Comparison of ENCODE assay signal across 22 mouse cellular contexts in the genomic region with DNA sequence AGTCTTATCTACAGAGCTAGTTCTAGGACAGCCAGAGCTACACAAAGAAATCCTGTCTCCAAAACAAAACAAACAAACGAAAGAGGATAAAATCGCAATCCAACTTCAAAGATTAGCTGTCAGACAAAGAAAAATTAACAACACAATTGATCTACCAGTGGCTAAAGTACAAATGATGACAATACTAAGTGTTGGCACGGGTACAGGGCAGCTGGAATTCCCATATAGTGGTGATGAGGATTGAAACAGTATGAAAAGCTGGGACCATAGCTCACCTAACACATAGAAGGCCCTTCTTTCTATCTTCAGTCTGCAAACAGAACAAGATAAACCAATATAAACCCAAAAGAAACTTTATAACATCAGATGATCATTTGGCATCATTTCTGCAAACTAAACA. TPM values are rescaled to one million over a fixed set of nuclear protein-coding genes. Genes with fewer than 3 reads are reported as not detected.
DNase-seq lines count a peak whose midpoint lies in the region; ATAC-seq and TF ChIP-seq lines count a peak whose summit lies in the region.
"Had no signal": no experiment of that assay in that cellular context is flagged by ENCODE, and none has a peak within 500 bp of the region (broad histone marks: within the 10 kb centered on the region; RNA-seq: fewer than 3 reads in every experiment).

No protein-coding gene starts in this region.

- no peak for ATAC-seq in heart, embryonic 11.5 days (replicated peaks; ENCODE audit: insufficient number of reproducible peaks, low FRiP score, low TSS enrichment)
- ATAC-seq in midbrain, embryonic 11.5 days (ENCODE audit: low FRiP score): no peak
- ATAC-seq in midbrain, embryonic 15.5 days (replicated peaks): no peak
- ATAC-seq: CD4-positive, CD25-positive, alpha-beta regulatory T cell, adult 4 months; forebrain, embryonic 13.5 days; forebrain, embryonic 15.5 days; forebrain, postnatal 0 days had no signal

- no peak for TF ChIP-seq CTCF in gastrocnemius, adult 2 months (IDR thresholded peaks at IDR 0.05)
- no peak for TF ChIP-seq CTCF in heart, adult 2 months (IDR thresholded peaks at IDR 0.05)

- WGBS in heart, adult 2 months: 40% methylated on average over 3 of the region's 3 CpGs
- 76% methylated on average over 3 of the region's 3 CpGs for WGBS in heart, embryonic 11.5 days (ENCODE audit: insufficient replicate concordance)
- WGBS in midbrain, embryonic 11.5 days: 86% methylated on average over 3 of the region's 3 CpGs
- 83% methylated on average over 3 of the region's 3 CpGs for WGBS in midbrain, embryonic 15.5 days

- H3K79me2 ChIP-seq in heart, adult 2 months (replicated peaks; ENCODE audit: control insufficient read depth, insufficient read depth, low read length): no peaks in the 10 kb centered on the region

- TF ChIP-seq EP300 in heart, adult 2 months (IDR thresholded peaks at IDR 0.05; ENCODE audit: insufficient read depth, low read depth, low read length): no peak

- peak overlapping the region; percentile 66 for H3K27ac ChIP-seq in gastrocnemius, adult 2 months
- H3K27ac ChIP-seq in heart, adult 2 months: peak overlapping the region; percentile 70
- no peak overlapping the region for H3K27ac ChIP-seq in heart, embryonic 11.5 days (ENCODE audit: low read depth, low read length)
- no peak overlapping the region for H3K27ac ChIP-seq in midbrain, embryonic 11.5 days (ENCODE audit: low read depth, low read length)
- H3K27ac ChIP-seq in midbrain, embryonic 15.5 days: no peak overlapping the region
- H3K27ac ChIP-seq: embryonic facial prominence, embryonic 10.5 days; embryonic facial prominence, embryonic 12.5 days; forebrain, embryonic 13.5 days; forebrain, embryonic 15.5 days had no signal

- H3K36me3 ChIP-seq in heart, adult 2 months (ENCODE audit: control insufficient read depth, insufficient read depth, low read length): peaks cover 6% of the 10 kb centered on the region; the same call in 1 of the 2 replicates
- H3K36me3 ChIP-seq in heart, embryonic 11.5 days (ENCODE audit: control insufficient read depth, insufficient read depth, low read length): no peaks in the 10 kb centered on the region
- no peaks in the 10 kb centered on the region for H3K36me3 ChIP-seq in midbrain, embryonic 11.5 days (ENCODE audit: control insufficient read depth, insufficient read depth, low read length)
- no peaks in the 10 kb centered on the region for H3K36me3 ChIP-seq in midbrain, embryonic 15.5 days (replicated peaks)
- H3K36me3 ChIP-seq: embryonic facial prominence, embryonic 10.5 days; embryonic facial prominence, embryonic 12.5 days; forebrain, embryonic 15.5 days; G1E had no signal

- H3K27me3 ChIP-seq in heart, adult 2 months (ENCODE audit: control insufficient read depth, insufficient read depth, low read length): no peaks in the 10 kb centered on the region
- H3K27me3 ChIP-seq in heart, embryonic 11.5 days (ENCODE audit: control insufficient read depth, insufficient read depth, low read length): no peaks in the 10 kb centered on the region
- H3K27me3 ChIP-seq in midbrain, embryonic 11.5 days (ENCODE audit: control insufficient read depth, insufficient read depth, low read length): no peaks in the 10 kb centered on the region
- no peaks in the 10 kb centered on the region for H3K27me3 ChIP-seq in midbrain, embryonic 15.5 days (replicated peaks)
- H3K27me3 ChIP-seq: CH12.LX; embryonic facial prominence, embryonic 12.5 days; forebrain, embryonic 13.5 days; forebrain, embryonic 15.5 days had no signal

- no peaks in the 10 kb centered on the region for H3K9me3 ChIP-seq in heart, embryonic 11.5 days (replicated peaks; ENCODE audit: control insufficient read depth, low read length)
- H3K9me3 ChIP-seq in midbrain, embryonic 11.5 days (ENCODE audit: control insufficient read depth, low read length): no peaks in the 10 kb centered on the region
- no peaks in the 10 kb centered on the region for H3K9me3 ChIP-seq in midbrain, embryonic 15.5 days
- H3K9me3 ChIP-seq: embryonic facial prominence, embryonic 10.5 days; embryonic facial prominence, embryonic 12.5 days; forebrain, embryonic 15.5 days; G1E had no signal

- intact Hi-C loops in gastrocnemius, adult 2 months (cut with DNase I): no loop called here
- intact Hi-C loops in gastrocnemius, postnatal 14 days (cut with DNase I; ENCODE audit: low total_unique reads): no loop called here
- intact Hi-C loops in heart, adult 2 months (cut with DNase I): loop anchor here (1.0 to 2.0 kb wide), 2 partner anchors 11 to 47 kb away; no protein-coding TSS in a partner anchor

- peaks cover 15% of the 10 kb centered on the region for H3K4me1 ChIP-seq in heart, adult 2 months (ENCODE audit: control insufficient read depth, insufficient read depth, low read length)
- H3K4me1 ChIP-seq in heart, embryonic 11.5 days (ENCODE audit: control insufficient read depth, insufficient read depth, low read length): peaks cover 17% of the 10 kb centered on the region
- H3K4me1 ChIP-seq in midbrain, embryonic 11.5 days (ENCODE audit: control insufficient read depth, insufficient read depth, low read length): no peaks in the 10 kb centered on the region
- no peaks in the 10 kb centered on the region for H3K4me1 ChIP-seq in midbrain, embryonic 15.5 days
- H3K4me1 ChIP-seq: forebrain, embryonic 15.5 days had no signal

- TF ChIP-seq POLR2A in heart, adult 2 months (IDR thresholded peaks at IDR 0.05; ENCODE audit: insufficient read depth, low read depth, low read length): no peak

- no peak overlapping the region for H3K4me3 ChIP-seq in gastrocnemius, adult 2 months
- H3K4me3 ChIP-seq in heart, adult 2 months: no peak overlapping the region
- H3K4me3 ChIP-seq in heart, embryonic 11.5 days (ENCODE audit: low read depth, low read length): no peak overlapping the region
- no peak overlapping the region for H3K4me3 ChIP-seq in midbrain, embryonic 11.5 days (ENCODE audit: low read depth, low read length)
- H3K4me3 ChIP-seq in midbrain, embryonic 15.5 days: no peak overlapping the region
- H3K4me3 ChIP-seq: embryonic facial prominence, embryonic 10.5 days; embryonic facial prominence, embryonic 12.5 days; forebrain, embryonic 13.5 days; forebrain, embryonic 15.5 days had no signal

- H3K9ac ChIP-seq in heart, adult 2 months (ENCODE audit: low read depth, low read length): no peak overlapping the region
- no peak overlapping the region for H3K9ac ChIP-seq in heart, embryonic 11.5 days (ENCODE audit: low read depth, low read length)
- no peak overlapping the region for H3K9ac ChIP-seq in midbrain, embryonic 11.5 days (ENCODE audit: low read length)
- H3K9ac ChIP-seq in midbrain, embryonic 15.5 days: no peak overlapping the region
- H3K9ac ChIP-seq: embryonic facial prominence, embryonic 12.5 days; forebrain, embryonic 13.5 days; forebrain, embryonic 15.5 days; forebrain, postnatal 0 days had no signal

- DNase-seq in gastrocnemius, adult 2 months: no peak
- DNase-seq in gastrocnemius, postnatal 14 days: no peak
- peak in 1 of 2 experiments; percentile 56 for DNase-seq in heart, adult 2 months
- DNase-seq in midbrain, embryonic 11.5 days (ENCODE audit: low spot score, missing footprints): peak; percentile 68
- DNase-seq: adrenal gland, adult 2 months; adrenal gland, postnatal 25 days; B cell, adult 2 months; cerebellum, adult 11-12 months; cerebellum, adult 2 months; cerebellum, adult 9-10 months; cerebellum, postnatal 10 days; cerebellum, postnatal 25 days; forebrain, postnatal 0 days had no signal

- no peak overlapping the region for H3K4me2 ChIP-seq in heart, embryonic 11.5 days
- no peak overlapping the region for H3K4me2 ChIP-seq in midbrain, embryonic 11.5 days
- H3K4me2 ChIP-seq in midbrain, embryonic 15.5 days: no peak overlapping the region
- H3K4me2 ChIP-seq: embryonic facial prominence, embryonic 12.5 days; forebrain, embryonic 13.5 days; forebrain, embryonic 15.5 days had no signal

RNA-seq across cellular contexts. Expression of gene Mmp15, which starts 29.5 kb away (rescaled TPM):
- total RNA-seq in gastrocnemius, adult 2 months (2021): 10 to 100 TPM; 13.8 to 17.0 TPM
- total RNA-seq in gastrocnemius, postnatal 14 days (2021): 10 to 100 TPM; 21.3 to 35.9 TPM
- total RNA-seq in heart, adult 2 months (2021): 10 to 100 TPM; 53.4 to 67.5 TPM
- polyA plus RNA-seq in heart, adult 2 months (2012; rRNA removed): 56.7 and 58.4 TPM in 2 replicates
- 38.1 and 43.1 TPM in 2 replicates for polyA plus RNA-seq in heart, embryonic 11.5 days (2014; fragmentation: Nextera tagmentation; extraction: Ambion mirVana)
- polyA plus RNA-seq in midbrain, embryonic 11.5 days (2014; fragmentation: Nextera tagmentation; extraction: Ambion mirVana): 11.7 and 13.5 TPM in 2 replicates
- 18.1 and 18.7 TPM in 2 replicates for polyA plus RNA-seq in midbrain, embryonic 15.5 days (2015; fragmentation: Nextera tagmentation; extraction: Ambion mirVana)

RNA-seq across cellular contexts. Expression of gene Usb1, which starts 49.5 kb away (rescaled TPM):
- total RNA-seq in gastrocnemius, adult 2 months (2021): 1 to 10 TPM; 5.8 to 7.1 TPM
- total RNA-seq in gastrocnemius, postnatal 14 days (2021): 1 to 10 TPM; 6.6 to 7.2 TPM
- 10 to 100 TPM; 12.2 to 15.2 TPM for total RNA-seq in heart, adult 2 months (2021)
- 23.9 and 31.1 TPM in 2 replicates for polyA plus RNA-seq in heart, adult 2 months (2012; rRNA removed)
- 26.3 and 27.2 TPM in 2 replicates for polyA plus RNA-seq in heart, embryonic 11.5 days (2014; fragmentation: Nextera tagmentation; extraction: Ambion mirVana)
- 33.3 and 37.6 TPM in 2 replicates for polyA plus RNA-seq in midbrain, embryonic 11.5 days (2014; fragmentation: Nextera tagmentation; extraction: Ambion mirVana)
- 37.4 and 38.4 TPM in 2 replicates for polyA plus RNA-seq in midbrain, embryonic 15.5 days (2015; fragmentation: Nextera tagmentation; extraction: Ambion mirVana)

RNA-seq across cellular contexts. Expression of gene Zfp319, which starts 49.8 kb away (rescaled TPM):
- 1 to 10 TPM; 3.3 to 4.4 TPM for total RNA-seq in gastrocnemius, adult 2 months (2021)
- 1 to 10 TPM; 5.4 to 6.1 TPM for total RNA-seq in gastrocnemius, postnatal 14 days (2021)
- total RNA-seq in heart, adult 2 months (2021): 1 to 10 TPM; 7.6 to 8.1 TPM
- polyA plus RNA-seq in heart, adult 2 months (2012; rRNA removed): 5.5 and 7.3 TPM in 2 replicates
- 4.4 and 5.9 TPM in 2 replicates for polyA plus RNA-seq in heart, embryonic 11.5 days (2014; fragmentation: Nextera tagmentation; extraction: Ambion mirVana)
- polyA plus RNA-seq in midbrain, embryonic 11.5 days (2014; fragmentation: Nextera tagmentation; extraction: Ambion mirVana): 8.3 and 8.6 TPM in 2 replicates
- 19.0 and 19.1 TPM in 2 replicates for polyA plus RNA-seq in midbrain, embryonic 15.5 days (2015; fragmentation: Nextera tagmentation; extraction: Ambion mirVana)

RNA-seq across cellular contexts. Expression of gene Cfap20, which starts 53.1 kb away (rescaled TPM):
- 1 to 10 TPM; 6.5 TPM for total RNA-seq in gastrocnemius, adult 2 months (2021)
- 10 to 100 TPM in 1 of 2 experiments, 1 to 10 TPM in 1; 9.7 to 13.1 TPM for total RNA-seq in gastrocnemius, postnatal 14 days (2021)
- 10 to 100 TPM; 21.8 to 24.2 TPM for total RNA-seq in heart, adult 2 months (2021)
- 27.4 and 35.2 TPM in 2 replicates for polyA plus RNA-seq in heart, adult 2 months (2012; rRNA removed)
- polyA plus RNA-seq in heart, embryonic 11.5 days (2014; fragmentation: Nextera tagmentation; extraction: Ambion mirVana): 135 and 139 TPM in 2 replicates
- polyA plus RNA-seq in midbrain, embryonic 11.5 days (2014; fragmentation: Nextera tagmentation; extraction: Ambion mirVana): 139 and 142 TPM in 2 replicates
- 120 and 121 TPM in 2 replicates for polyA plus RNA-seq in midbrain, embryonic 15.5 days (2015; fragmentation: Nextera tagmentation; extraction: Ambion mirVana)

Comparison
In these comparisons a context has a peak if more than half of its experiments do, and no peak if none do; other contexts are left out.
1. H3K27ac ChIP-seq: peak in gastrocnemius, adult 2 months (single experiment) and heart, adult 2 months (single experiment); none in heart, embryonic 11.5 days (single experiment), midbrain, embryonic 11.5 days (single experiment) and midbrain, embryonic 15.5 days (single experiment).